Comparison of ENCODE assay signal across 7 mouse cellular contexts in the genomic region with DNA sequence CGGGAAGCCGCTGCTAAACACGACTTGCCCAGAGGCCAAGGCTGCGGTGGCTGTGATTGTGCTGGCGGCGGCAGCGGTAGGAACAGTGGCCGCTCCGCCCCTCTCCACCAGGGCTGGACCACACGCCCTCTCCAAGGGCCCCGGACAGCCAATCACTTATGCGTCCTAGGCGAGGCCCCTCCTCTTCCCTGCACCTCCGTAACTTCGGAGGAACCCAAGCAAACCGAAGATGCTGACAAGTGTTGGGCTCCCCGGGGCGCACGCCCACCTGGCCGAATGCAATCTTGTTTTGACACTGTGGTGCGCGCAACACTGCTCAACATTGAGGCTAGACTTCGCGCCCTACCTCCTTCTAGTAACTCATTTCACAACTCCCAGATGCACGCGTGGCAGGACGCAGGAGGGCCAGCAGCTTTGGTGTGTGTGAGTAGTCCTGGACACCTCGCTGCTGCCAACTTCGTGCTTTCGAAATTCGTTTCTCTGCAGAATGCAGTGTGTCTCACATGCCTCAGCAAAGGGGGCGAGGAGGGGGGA. TPM values are rescaled to one million over a fixed set of nuclear protein-coding genes. Genes with fewer than 3 reads are reported as not detected.
DNase-seq lines count a peak whose midpoint lies in the region; ATAC-seq and TF ChIP-seq lines count a peak whose summit lies in the region.

A gene (minus strand): TSS at position 25 of the 534 bp plus-strand sequence.

- peak; percentile 90 for ATAC-seq in common myeloid progenitor, adult 5-6 weeks (replicated peaks; ENCODE audit: low read depth, poor library complexity, severe bottlenecking)
- peak; percentile 94 for ATAC-seq in limb, embryonic 14.5 days (ENCODE audit: low FRiP score, low read depth)
- ATAC-seq in midbrain, embryonic 13.5 days, result peak; percentile 94

- TF ChIP-seq POLR2A in limb, embryonic 14.5 days (IDR thresholded peaks at IDR 0.05; ENCODE audit: borderline replicate concordance, extremely low read depth, insufficient read depth, insufficient read length), result no peak

- H3K36me3 ChIP-seq in limb, embryonic 14.5 days (ENCODE audit: control insufficient read depth, insufficient read depth, low read length), result peaks cover 7% of the 10 kb centered on the region
- H3K36me3 ChIP-seq in midbrain, embryonic 13.5 days, result peaks cover 13% of the 10 kb centered on the region
- no peaks in the 10 kb centered on the region; the same call in 1 of the 2 replicates for H3K36me3 ChIP-seq in splenic B cell, adult 2 months (ENCODE audit: control insufficient read depth, insufficient read depth, low read length, poor library complexity, severe bottlenecking)

- 1% methylated on average over 28 of the region's 32 CpGs for WGBS in limb, embryonic 14.5 days
- 2% methylated on average over 32 of the region's 32 CpGs for WGBS in midbrain, embryonic 13.5 days

- DNase-seq in R1 (ENCODE audit: low read depth, low spot score), result peak; percentile 81
- DNase-seq in gastrocnemius, postnatal 25 days, result peak; percentile 51
- peak; percentile 22 for DNase-seq in hindlimb bud, embryonic 11.5 days (ENCODE audit: extremely low spot score, low read depth, low spot score)
- peak; percentile 79 for DNase-seq in limb, embryonic 14.5 days (ENCODE audit: low spot score)
- DNase-seq in splenic B cell, adult 2 months (ENCODE audit: low read depth, low spot score), result peak; percentile 34

- peaks cover 9% of the 10 kb centered on the region for H3K4me1 ChIP-seq in limb, embryonic 14.5 days (ENCODE audit: control insufficient read depth, insufficient read depth, low read length)
- peaks cover 21% of the 10 kb centered on the region for H3K4me1 ChIP-seq in midbrain, embryonic 13.5 days (replicated peaks)

- peaks cover 34% of the 10 kb centered on the region for H3K27me3 ChIP-seq in limb, embryonic 14.5 days (ENCODE audit: control insufficient read depth, insufficient read depth, low read length)
- peaks cover 78% of the 10 kb centered on the region for H3K27me3 ChIP-seq in midbrain, embryonic 13.5 days
- no peaks in the 10 kb centered on the region; the same call in 1 of the 2 replicates for H3K27me3 ChIP-seq in splenic B cell, adult 2 months (ENCODE audit: control insufficient read depth, insufficient read depth, low read length, poor library complexity, severe bottlenecking)

- H3K9ac ChIP-seq in limb, embryonic 14.5 days (ENCODE audit: low read depth, low read length, severe bottlenecking), result peak within 1 kb of the TSS; percentile 40
- peak within 1 kb of the TSS; percentile 57 for H3K9ac ChIP-seq in midbrain, embryonic 13.5 days (replicated peaks)

- H3K27ac ChIP-seq in limb, embryonic 14.5 days (replicated peaks; ENCODE audit: low read depth, low read length), result no peak within 1 kb of the TSS
- H3K27ac ChIP-seq in midbrain, embryonic 13.5 days, result no peak within 1 kb of the TSS

- no peaks in the 10 kb centered on the region for H3K9me3 ChIP-seq in limb, embryonic 14.5 days (ENCODE audit: control insufficient read depth, low read length)
- no peaks in the 10 kb centered on the region for H3K9me3 ChIP-seq in midbrain, embryonic 13.5 days

- peak within 1 kb of the TSS; percentile 96 for H3K4me2 ChIP-seq in limb, embryonic 14.5 days (replicated peaks; ENCODE audit: low read depth, low read length, severe bottlenecking)
- H3K4me2 ChIP-seq in midbrain, embryonic 13.5 days (replicated peaks), result peak within 1 kb of the TSS; percentile 88

- peak within 1 kb of the TSS; percentile 43 for H3K4me3 ChIP-seq in limb, embryonic 14.5 days (replicated peaks; ENCODE audit: low read length)
- H3K4me3 ChIP-seq in midbrain, embryonic 13.5 days (replicated peaks), result peak within 1 kb of the TSS; percentile 48

RNA-seq across cellular contexts. Expression of the gene that starts here (rescaled TPM):
- 0.05 TPM in 1 of 2 replicates, not detected in the other for total RNA-seq in common myeloid progenitor, adult 5-6 weeks (2017)
- under 1 TPM in 1 of 2 experiments, not detected in 1; 0.24 TPM for total RNA-seq in gastrocnemius, postnatal 25 days (2021)
- polyA plus RNA-seq in limb, embryonic 14.5 days (2012; rRNA removed), result 1.7 and 1.9 TPM in 2 replicates
- 0.61 and 1.0 TPM in 2 replicates for polyA plus RNA-seq in limb, embryonic 14.5 days (2014; fragmentation: Nextera tagmentation; extraction: Ambion mirVana)
- polyA plus RNA-seq in midbrain, embryonic 13.5 days (2015; fragmentation: Nextera tagmentation; extraction: Ambion mirVana), result 1.4 and 1.6 TPM in 2 replicates

Comparison
In these comparisons a context has a peak if more than half of its experiments do, and no peak if none do; other contexts are left out.
1. Peak in ATAC-seq in common myeloid progenitor, adult 5-6 weeks; RNA of the gene not detected or under 1 TPM.
2. Peak in DNase-seq in gastrocnemius, postnatal 25 days; RNA of the gene not detected or under 1 TPM.
3. DNase-seq: peak in every context shown above with its lines; median percentile 81 in R1; 79 in limb, embryonic 14.5 days; 51 in gastrocnemius, postnatal 25 days; 34 in splenic B cell, adult 2 months; 22 in hindlimb bud, embryonic 11.5 days.